Mouse (Mus musculus) 416B (cell line): ENCODE data around the gene Cnot11.

Experiments
- DNase-seq: peaks from one replicate; pipeline ENCODE4 v3.0.0; 2011; ENCODE audit warnings: low read depth

The Cnot11 gene

GRCm38 (mm10) chr1:39535515-39536311 is 921 bp downstream of the Cnot11 start:
- peak; percentile 98 for DNase-seq

GRCm38 (mm10) chr1:39536701-39537100 is 1.9 kb downstream of the Cnot11 start:
- DNase-seq: no peak

- DNase-seq: no peak
Observed at GRCm38 (mm10) chr1:39537631-39538380, 3.0 kb downstream of the Cnot11 start.

- no peak for DNase-seq
Observed at GRCm38 (mm10) chr1:39540592-39540991, 5.8 kb downstream of the Cnot11 start.

- DNase-seq: peak; percentile 90
Observed at GRCm38 (mm10) chr1:39545589-39545988, 10.8 kb downstream of the Cnot11 start.

GRCm38 (mm10) chr1:39546160-39546866 is 11.5 kb downstream of the Cnot11 start:
- DNase-seq: peak; percentile 32

GRCm38 (mm10) chr1:39547238-39547637 is 12.4 kb downstream of the Cnot11 start:
- peak; percentile 50 for DNase-seq

GRCm38 (mm10) chr1:39549831-39550230 is 15.0 kb downstream of the Cnot11 start:
- DNase-seq: no peak

GRCm38 (mm10) chr1:39555556-39556415 is 21.0 kb downstream of the Cnot11 start:
- peak; percentile 68 for DNase-seq

GRCm38 (mm10) chr1:39559009-39559408 is 24.2 kb downstream of the Cnot11 start:
- DNase-seq: peak; percentile 65

GRCm38 (mm10) chr1:39561920-39562319 is 27.1 kb downstream of the Cnot11 start:
- DNase-seq: no peak

- no peak for DNase-seq
Observed at GRCm38 (mm10) chr1:39563161-39563560, 28.4 kb downstream of the Cnot11 start.

- DNase-seq: no peak
Observed at GRCm38 (mm10) chr1:39564603-39565002, 29.8 kb downstream of the Cnot11 start.

- no peak for DNase-seq
Observed at GRCm38 (mm10) chr1:39568079-39568478, 33.3 kb downstream of the Cnot11 start.

GRCm38 (mm10) chr1:39571653-39572052 is 36.9 kb downstream of the Cnot11 start:
- DNase-seq: no peak

GRCm38 (mm10) chr1:39573890-39574289 is 39.1 kb downstream of the Cnot11 start:
- DNase-seq: no peak

- peak; percentile 70 for DNase-seq
Observed at GRCm38 (mm10) chr1:39575778-39576375, 41.1 kb downstream of the Cnot11 start.

- peak; percentile 55 for DNase-seq
Observed at GRCm38 (mm10) chr1:39576431-39577243, 41.8 kb downstream of the Cnot11 start.

GRCm38 (mm10) chr1:39577253-39577705 is 42.5 kb downstream of the Cnot11 start, which contains the start of gene Rnf149:
Gene Rnf149, minus strand, starts transcription at chr1:39577405.
- peak; percentile 96 for DNase-seq

GRCm38 (mm10) chr1:39578446-39578845 is 43.7 kb downstream of the Cnot11 start:
- DNase-seq: peak; percentile 87
